ENCODE assay signal across 8 mouse cellular contexts in genomic region chr6:137934545-137935298, GRCm38 (mm10).
DNase-seq lines count a peak whose midpoint lies in the region; ATAC-seq lines count a peak whose summit lies in the region.

No protein-coding gene starts in this region.

- no peak overlapping the region for H3K9ac ChIP-seq in kidney, embryonic 16.5 days (replicated peaks; ENCODE audit: low read length)

- no peak overlapping the region for H3K27ac ChIP-seq in kidney, embryonic 16.5 days (ENCODE audit: low read length)

- peak overlapping the region; percentile 17; the same call in 1 of the 2 replicates for H3K4me2 ChIP-seq in kidney, embryonic 16.5 days (replicated peaks; ENCODE audit: low read depth, low read length)

- H3K27me3 ChIP-seq in kidney, embryonic 16.5 days (ENCODE audit: insufficient read depth, low read length), result no peaks in the 10 kb centered on the region

- H3K4me1 ChIP-seq in kidney, embryonic 16.5 days (ENCODE audit: insufficient read depth, low read length), result 0 out of 2 replicates have a peak, but pooled peaks cover 9% of the 10 kb centered on the region

- DNase-seq in cerebellum, adult 11-12 months, result no peak
- no peak for DNase-seq in kidney, adult 8-10 months
- peak; percentile 76 for DNase-seq in layer of hippocampus, adult 11-12 months (ENCODE audit: low spot score)
- peak; percentile 90 to 91 for DNase-seq in right cerebral cortex, adult 2 months (ENCODE audit: low spot score in 2 of 2)

- H3K36me3 ChIP-seq in kidney, embryonic 16.5 days (ENCODE audit: insufficient read depth, low read length), result no peaks in the 10 kb centered on the region

- H3K9me3 ChIP-seq in kidney, embryonic 16.5 days (ENCODE audit: low read length), result no peaks in the 10 kb centered on the region

- 37% methylated on average over 3 of the region's 3 CpGs for WGBS in kidney, embryonic 16.5 days

- no peak overlapping the region for H3K4me3 ChIP-seq in kidney, embryonic 16.5 days (ENCODE audit: low read length)

- ATAC-seq in cerebellum, adult (ENCODE audit: insufficient number of reproducible peaks, low FRiP score, low TSS enrichment), result 0 out of 2 replicates have a peak, but pooled peaks have one; percentile 39
- no peak for ATAC-seq in kidney, embryonic 16.5 days (ENCODE audit: low FRiP score, low TSS enrichment)
- ATAC-seq in activated CD4-positive, CD25-positive, alpha-beta regulatory T cell, adult 4 months, result no peak
- no peak for ATAC-seq in CD4-positive, CD25-positive, alpha-beta regulatory T cell, adult 4 months

Comparison
In these comparisons a context has a peak if more than half of its experiments do, and no peak if none do; other contexts are left out.
1. DNase-seq: peak in layer of hippocampus, adult 11-12 months (single experiment) and right cerebral cortex, adult 2 months (2 of 2); none in cerebellum, adult 11-12 months (single experiment) and kidney, adult 8-10 months (0 of 2).